Mouse (Mus musculus) CH12.LX (cell line): ENCODE measurements around the gene Kif21b.

ENCODE experiments used
- CTCF ChIP-seq, 2 experiments: IDR thresholded peaks in 1 of 2; conservative IDR thresholded peaks in 1 of 2; 2 replicates each; pipeline ENCODE4 v1.5.1; 2011 to 2012; ENCODE audit warnings: low read depth in 2 of 2, low read length in 2 of 2, improper control_type of control experiment in 1 of 2, inconsistent platforms in 1 of 2, mild to moderate bottlenecking in 1 of 2, moderate library complexity in 1 of 2
- EP300 ChIP-seq: IDR thresholded peaks from 2 replicates; pipeline ENCODE4 v1.6.1; 2011; ENCODE audit warnings: low read length, improper control_type of control experiment
- ETS1 ChIP-seq: conservative IDR thresholded peaks from 2 replicates; pipeline ENCODE4 v1.6.1; 2012; ENCODE audit warnings: low read depth, mild to moderate bottlenecking, inconsistent platforms, low read length, improper control_type of control experiment, moderate library complexity
- KAT2A ChIP-seq: IDR thresholded peaks from 2 replicates; pipeline ENCODE4 v1.6.1; 2012; ENCODE audit warnings: low read length, improper control_type of control experiment, inconsistent platforms; ENCODE audit not compliant: insufficient replicate concordance
- MAX ChIP-seq: IDR thresholded peaks from 2 replicates; pipeline ENCODE4 v1.6.1; 2011; ENCODE audit warnings: low read length, improper control_type of control experiment
- MAZ ChIP-seq: IDR thresholded peaks from 2 replicates; pipeline ENCODE4 v1.6.1; 2012; ENCODE audit warnings: low read depth, mild to moderate bottlenecking, inconsistent platforms, low read length, improper control_type of control experiment, moderate library complexity
- MEF2A ChIP-seq: IDR thresholded peaks from 2 replicates; pipeline ENCODE4 v1.6.1; 2014; ENCODE audit warnings: low read depth, mild to moderate bottlenecking, inconsistent platforms, low read length, improper control_type of control experiment, borderline replicate concordance
- NELFE ChIP-seq: IDR thresholded peaks from 2 replicates; pipeline ENCODE4 v1.6.1; 2011; ENCODE audit warnings: low read depth, low read length, improper control_type of control experiment
- POLR2A ChIP-seq: IDR thresholded peaks from 2 replicates; pipeline ENCODE4 v1.6.1; 2011; ENCODE audit warnings: low read depth, mild to moderate bottlenecking, improper control_type of control experiment, low read length
- POLR2AphosphoS2 ChIP-seq: IDR thresholded peaks from 2 replicates; pipeline ENCODE4 v1.6.1; 2011; ENCODE audit warnings: low read depth, low read length, improper control_type of control experiment
- TBP ChIP-seq: conservative IDR thresholded peaks from 2 replicates; pipeline ENCODE4 v1.6.1; 2011; ENCODE audit warnings: low read depth, low read length, improper control_type of control experiment
- ZNF384 ChIP-seq: IDR thresholded peaks from 2 replicates; pipeline ENCODE4 v1.6.1; 2012; ENCODE audit warnings: low read depth, low read length, improper control_type of control experiment, inconsistent platforms

- TF ChIP-seq POLR2A (no peak), EP300 (no peak), NELFE (no peak), CTCF (conservative IDR thresholded peaks at IDR 0.05 in 1 of 2, IDR thresholded peaks at IDR 0.05 in 1 of 2; ENCODE audit: low read depth in 2 of 2, low read length in 2 of 2) (no peak), POLR2AphosphoS2 (no peak), TBP (no peak), MAX (no peak), KAT2A (no peak), ZNF384 (no peak), MAZ (no peak), MEF2A (no peak), ETS1 (no peak)
Measured at GRCm38 (mm10) chr1:136141176-136141950, 10.2 kb downstream of the Kif21b start.
